Mouse (Mus musculus): ENCODE data around the gene Ckap5. TPM values are rescaled to one million over a fixed set of nuclear protein-coding genes. Genes with fewer than 3 reads are reported as not detected.
"Not testable (repeated sequence)": the region's sequence is repeated elsewhere in the genome, so short reads cannot be mapped to it uniquely, and the experiment has no call there.

Ckap5 gene
- 45.1 and 49.3 TPM in 2 replicates for total RNA-seq (2021)
- long read RNA-seq, full-length matches to known transcripts, result 1 of 7 reads
- long read RNA-seq, partial matches to known transcripts, result 5 of 7 reads
- long read RNA-seq, other reads (novel, unspliced or antisense), result 1 of 7 reads

DNA sequence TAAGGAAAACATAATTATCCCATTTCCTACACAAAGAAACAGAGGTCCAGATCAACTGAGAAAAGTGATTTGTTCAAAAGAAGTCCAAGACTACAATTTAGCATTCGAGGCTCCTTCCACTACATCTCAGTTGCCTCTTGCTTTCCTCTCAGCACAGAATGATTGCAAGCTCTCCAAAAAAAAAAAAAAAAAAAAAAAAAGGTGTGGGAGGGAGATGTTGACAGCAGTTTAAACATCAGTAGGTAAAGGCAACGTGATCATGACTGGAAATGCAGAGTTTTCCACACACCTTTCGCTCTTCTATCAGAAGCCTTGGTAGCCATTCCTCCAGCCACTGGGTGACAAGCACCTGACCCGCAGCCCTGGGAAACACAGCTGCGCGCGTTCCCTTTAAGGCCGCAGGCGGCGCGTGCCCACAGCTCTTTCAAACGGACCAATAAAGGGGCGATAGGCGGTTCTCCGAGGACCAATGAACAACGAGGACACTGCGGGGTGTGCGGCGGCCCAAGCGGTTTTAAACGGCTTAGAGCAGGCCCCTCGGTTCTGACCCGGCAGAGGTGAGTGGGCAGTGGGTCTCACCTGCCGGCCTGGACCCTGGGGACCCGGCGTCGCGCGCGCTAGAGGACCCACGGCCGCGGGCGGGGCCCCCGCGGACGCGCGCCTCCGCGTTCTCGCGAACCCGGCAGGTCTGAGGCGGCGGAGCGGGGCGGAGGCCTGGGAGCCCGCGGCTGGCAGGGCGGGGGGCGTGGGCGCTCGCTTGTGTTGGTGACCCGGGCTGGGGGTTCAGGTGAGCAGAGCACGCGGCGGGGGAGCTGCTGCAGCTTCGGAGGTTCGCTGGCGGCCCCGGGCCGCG is at the start of gene Ckap5:
TSS of gene Ckap5 (plus strand) at position 469 of the 853 bp plus-strand sequence.
- DNase-seq, result peak; percentile 89

DNA sequence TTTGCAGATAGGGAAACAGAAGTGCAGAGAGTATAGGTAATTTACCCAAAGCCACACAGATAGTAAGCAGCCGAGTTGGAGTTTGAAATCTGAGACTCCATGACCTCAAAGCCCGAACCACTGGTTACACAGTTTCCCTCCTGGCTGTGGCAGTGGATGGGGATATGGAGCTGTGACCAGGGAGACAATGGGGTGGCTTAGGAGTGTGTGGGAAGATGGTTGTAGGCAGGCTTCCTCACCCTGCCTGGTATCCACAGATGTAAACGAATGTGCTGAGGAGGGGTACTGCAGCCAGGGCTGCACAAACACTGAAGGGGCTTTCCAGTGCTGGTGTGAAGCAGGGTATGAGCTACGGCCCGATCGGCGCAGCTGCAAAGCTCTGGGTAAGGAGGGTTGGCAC is 49.7 kb upstream of the Ckap5 start:
- DNase-seq, result no peak

DNA sequence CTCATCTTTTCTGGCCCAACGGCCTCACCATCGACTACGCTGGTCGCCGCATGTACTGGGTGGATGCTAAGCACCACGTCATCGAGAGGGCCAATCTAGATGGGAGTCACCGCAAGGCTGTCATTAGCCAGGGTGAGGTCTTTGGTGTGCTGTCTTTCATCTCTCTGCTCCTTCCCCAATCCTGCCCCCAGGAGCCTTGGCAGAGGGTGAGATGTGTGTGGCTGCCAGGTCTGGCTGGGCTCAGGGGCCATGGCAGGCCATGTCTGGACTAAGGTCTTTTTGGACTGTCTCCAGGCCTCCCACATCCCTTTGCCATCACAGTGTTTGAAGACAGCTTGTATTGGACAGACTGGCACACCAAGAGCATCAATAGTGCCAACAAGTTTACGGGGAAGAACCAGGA is 46.2 kb upstream of the Ckap5 start:
- DNase-seq, result no peak

DNA sequence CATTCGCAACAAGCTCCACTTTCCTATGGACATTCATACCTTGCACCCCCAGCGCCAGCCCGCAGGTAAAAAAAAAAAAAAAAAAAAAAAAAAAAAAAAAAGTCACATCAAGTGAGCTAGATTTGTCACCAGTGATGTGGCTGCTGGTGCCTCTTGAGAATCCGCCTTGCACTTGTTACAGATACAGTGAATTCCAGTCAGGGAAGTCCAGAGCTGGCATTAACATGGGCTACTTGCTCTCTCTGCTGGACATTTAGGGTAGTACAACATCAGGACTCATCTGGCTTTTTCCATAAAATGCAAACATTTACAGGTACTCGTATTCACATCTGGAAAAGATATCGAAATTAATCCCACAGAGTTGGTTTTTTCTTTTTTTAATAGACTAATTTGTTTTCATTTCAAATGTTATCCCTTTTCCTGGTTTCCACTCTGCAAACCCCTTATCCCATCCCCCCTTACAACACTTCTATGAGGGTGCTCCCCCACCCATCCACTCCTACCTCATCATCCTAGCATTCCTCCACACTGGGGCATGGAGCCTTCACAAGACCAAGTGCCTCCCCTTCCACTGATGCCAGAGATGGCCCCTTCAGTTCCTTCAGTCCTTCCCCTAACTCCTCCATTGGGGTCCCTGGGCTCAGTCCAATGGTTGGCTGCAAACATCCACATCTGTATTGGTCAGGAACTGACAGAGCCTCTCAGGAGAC is 45.6 kb upstream of the Ckap5 start:
- DNase-seq, result no peak

DNA sequence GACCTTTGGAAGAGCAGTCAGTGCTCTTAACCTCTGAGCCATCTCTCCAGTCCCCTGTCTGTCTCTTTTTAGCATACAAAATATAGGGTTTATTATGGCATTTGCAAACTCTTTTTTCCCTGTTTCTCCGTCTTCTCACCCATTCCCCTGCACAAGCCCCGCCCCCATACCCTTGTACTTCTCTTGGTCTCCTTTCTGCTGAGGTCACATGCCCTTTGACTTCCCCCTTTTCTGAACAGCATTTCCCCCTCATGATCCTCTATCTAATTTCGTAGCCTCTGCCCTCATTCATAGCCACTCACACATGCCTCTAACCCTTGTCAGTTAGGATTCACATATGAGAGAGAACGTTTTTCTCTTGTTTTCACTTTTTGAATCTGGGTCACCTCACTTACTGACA is 41.9 kb upstream of the Ckap5 start:
- no peak for DNase-seq

DNA sequence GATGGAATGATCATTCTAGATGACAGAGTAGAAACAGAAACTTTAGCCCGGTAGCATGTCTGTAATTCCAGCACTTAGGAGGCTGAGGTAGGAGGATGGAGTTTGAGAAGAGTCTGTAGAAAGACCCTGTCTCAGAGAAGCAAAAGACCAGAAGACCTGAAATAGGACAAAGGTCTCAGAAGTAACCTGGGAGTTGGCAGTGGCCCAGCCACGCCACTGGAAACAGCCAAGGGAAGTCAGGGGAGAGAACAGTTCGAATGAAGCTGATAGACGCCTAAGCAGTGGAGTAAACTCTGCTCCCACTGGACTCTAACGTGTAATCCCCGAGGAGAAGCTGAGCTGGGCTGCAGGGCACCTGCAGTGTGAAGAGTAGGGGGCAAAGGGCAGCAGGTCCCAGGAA is 41.3 kb upstream of the Ckap5 start:
- DNase-seq, result no peak

DNA sequence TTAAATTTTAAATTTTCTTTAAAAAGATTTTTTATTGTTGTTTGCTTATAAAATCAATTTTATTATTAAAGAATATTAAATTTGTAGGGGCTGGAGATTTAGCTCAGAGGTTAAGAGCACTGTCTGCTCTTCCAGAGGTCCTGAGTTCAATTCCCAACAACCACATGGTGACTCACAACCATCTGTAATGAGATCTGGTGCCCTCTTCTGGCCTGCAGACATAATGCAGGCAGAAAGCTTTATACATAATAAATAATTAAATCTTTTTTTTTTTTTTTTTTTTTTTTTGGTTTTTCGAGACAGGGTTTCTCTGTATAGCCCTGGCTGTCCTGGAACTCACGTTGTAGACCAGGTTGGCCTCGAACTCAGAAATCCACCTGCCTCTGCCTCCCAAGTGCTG is 39.3 kb upstream of the Ckap5 start:
- DNase-seq, result not testable (repeated sequence)

DNA sequence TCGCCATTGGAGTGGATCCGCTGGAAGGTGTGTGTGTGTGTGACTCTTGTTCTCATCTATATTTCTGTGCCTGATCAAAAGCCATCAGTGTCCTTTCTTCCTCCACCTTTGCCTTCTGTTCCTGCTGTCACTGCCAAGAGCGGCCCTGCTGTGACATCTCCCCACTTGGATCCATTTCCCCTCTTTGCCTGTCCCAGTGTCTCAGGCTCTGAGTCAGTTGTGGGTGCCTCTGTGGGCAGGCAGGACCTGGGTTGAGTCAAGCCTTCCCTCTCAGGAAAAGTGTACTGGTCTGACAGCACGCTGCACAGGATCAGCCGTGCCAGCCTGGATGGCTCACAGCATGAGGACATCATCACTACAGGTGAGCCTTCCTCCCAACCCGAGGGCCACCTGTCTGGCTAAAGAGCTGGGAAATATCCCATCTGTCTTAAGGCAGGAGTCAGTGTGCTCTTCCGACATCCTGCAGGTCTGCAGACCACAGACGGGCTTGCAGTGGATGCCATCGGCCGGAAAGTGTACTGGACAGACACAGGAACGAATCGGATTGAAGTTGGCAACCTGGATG is 34.4 kb upstream of the Ckap5 start:
- DNase-seq, result no peak

DNA sequence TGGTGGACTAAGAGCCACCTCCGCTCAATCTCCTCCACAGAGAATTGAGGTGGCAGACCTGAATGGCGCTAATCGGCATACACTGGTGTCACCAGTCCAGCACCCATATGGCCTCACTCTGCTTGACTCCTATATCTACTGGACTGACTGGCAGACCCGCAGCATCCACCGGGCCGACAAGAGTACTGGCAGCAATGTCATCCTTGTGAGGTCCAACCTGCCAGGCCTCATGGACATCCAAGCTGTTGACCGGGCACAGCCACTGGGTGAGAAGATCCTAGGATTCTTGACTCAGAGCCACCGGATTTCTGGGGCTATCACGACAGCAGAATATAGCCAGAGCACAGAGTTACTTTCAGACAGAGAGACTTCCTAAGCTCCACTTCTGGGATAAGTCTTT is 32.6 kb upstream of the Ckap5 start:
- no peak for DNase-seq

DNA sequence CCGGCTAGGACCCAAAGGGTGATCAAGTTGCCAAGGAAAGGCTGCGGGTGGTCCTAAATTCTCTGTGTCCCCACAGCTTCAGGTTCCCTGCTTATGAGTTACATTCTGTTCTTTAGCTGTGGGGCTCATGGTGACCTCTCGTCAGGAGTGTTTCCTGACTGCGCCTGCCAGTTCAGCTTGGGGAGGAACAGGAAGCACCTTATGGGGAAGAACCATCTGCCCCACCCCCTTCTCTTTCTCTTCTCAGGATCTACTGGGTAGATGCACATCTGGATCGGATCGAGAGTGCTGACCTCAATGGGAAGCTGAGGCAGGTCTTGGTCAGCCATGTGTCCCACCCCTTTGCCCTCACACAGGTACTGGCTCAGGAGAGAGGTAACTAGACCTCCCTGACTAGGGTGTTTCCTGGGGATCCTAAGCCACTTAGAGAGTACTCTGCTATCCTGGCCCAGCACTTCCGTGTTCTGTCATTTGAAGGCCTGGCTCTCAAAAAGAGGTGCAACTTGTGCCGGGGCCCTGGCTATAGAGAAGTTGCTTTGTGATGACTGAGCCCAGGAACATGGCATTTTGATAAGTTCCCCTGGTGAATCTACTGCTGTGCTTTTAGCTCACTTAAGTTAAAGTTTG is 28.4 kb upstream of the Ckap5 start:
- DNase-seq, result no peak

DNA sequence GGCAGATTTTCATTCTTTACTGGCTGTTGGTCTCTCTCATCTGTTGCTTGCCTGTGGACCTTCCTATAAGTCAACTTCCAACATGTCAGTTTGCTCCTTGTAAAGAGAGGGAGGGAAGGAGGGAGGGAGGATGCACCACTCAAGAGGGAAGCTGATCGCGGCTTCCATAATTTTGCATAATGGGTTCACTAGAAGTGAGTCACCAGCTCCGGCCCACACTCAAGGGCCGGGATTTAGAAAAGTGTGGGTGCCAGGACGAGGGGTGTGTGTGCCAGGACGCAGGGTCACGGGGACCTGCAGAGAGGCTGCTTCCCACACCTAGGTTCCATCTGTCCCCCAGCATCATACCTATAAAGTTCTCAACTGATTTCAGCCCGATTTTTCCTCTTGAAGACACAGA is 18.5 kb upstream of the Ckap5 start:
- DNase-seq, result no peak

DNA sequence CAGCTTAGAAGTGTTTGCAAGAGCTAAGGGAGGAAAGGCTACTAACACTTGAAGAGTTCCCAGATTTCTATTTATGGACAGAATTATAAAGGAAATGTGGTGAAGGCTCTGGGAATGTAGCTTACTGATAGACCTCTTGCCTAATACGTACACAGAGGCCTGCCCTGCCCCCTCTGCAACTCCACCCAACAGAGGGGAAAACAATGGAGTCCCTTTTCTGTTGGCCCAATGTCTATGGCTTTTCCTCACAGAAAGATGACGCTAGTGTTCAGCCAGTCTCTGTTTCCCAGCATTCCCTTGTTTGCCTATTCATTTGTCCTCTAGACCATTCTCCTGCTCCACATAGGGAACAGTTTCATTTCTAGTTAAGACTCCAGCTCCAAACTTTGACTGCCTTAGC is 9.4 kb upstream of the Ckap5 start:
- DNase-seq, result no peak

DNA sequence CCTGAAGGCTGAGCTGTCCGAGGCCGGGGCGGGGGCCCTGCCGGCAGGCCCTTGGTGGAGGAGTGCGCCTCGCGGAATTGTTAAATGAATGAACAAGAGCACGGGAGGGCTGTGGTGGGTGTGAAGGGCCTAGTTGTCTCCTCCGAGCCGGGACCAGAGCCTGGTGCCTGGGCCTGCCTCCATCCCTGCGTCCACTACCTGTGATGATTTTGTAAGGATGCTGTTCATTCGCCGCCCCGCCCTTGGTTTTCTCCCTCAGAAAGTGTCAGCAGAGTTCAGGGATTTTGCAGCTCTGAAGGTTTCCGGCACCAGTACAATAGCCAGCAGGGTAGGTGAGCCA is 555 bp downstream of the Ckap5 start:
- DNase-seq, result no peak

DNA sequence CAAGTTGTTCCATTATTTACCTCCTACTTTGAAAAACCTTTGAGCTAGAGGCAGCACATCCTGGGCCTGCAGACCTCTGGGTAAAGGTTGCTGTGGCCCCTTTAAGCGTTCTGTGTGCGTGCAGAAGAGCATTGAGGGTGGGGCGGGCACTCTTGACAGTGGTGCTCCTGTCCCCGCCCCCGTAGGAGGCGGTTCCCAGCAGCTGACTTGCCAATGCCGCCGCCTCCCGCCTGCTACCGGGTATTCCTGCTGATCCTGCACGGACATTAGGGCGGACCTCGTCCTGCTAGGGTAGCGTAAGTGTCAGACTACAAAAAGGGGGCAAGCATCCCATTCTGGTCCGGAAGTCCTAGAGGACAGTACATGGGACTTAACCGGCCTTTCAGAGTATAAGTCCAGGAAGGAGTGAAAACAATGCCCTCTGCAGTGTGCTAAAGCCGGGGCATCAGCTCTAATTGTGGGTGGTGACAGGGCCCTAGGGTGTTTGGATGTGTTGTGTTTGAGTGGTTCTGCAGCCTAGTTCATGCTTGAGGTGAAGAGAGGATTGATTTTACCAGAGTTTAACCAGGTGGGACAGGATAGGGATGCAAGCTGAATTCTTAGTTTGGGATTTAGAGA is 11.1 kb downstream of the Ckap5 start:
- peak; percentile 86 for DNase-seq

DNA sequence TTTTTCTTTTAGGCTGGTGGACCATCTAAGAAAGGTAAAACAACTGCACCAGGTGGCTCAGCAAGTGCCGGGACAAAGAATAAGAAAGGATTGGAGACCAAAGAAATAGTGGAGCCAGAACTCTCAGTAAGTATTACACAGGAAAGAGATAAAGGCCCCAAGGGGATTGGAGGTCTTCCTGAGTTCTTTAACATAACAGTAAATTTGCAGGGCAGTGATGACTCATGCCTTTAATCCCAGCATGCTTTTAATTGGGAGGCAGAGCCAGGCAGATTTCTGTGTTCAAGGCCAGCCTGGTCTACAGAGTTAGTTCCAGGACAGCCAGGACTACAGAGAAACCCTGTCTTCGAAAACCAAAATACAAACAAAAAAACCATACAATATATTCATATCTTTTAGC is 41.6 kb downstream of the Ckap5 start:
- DNase-seq, result no peak

DNA sequence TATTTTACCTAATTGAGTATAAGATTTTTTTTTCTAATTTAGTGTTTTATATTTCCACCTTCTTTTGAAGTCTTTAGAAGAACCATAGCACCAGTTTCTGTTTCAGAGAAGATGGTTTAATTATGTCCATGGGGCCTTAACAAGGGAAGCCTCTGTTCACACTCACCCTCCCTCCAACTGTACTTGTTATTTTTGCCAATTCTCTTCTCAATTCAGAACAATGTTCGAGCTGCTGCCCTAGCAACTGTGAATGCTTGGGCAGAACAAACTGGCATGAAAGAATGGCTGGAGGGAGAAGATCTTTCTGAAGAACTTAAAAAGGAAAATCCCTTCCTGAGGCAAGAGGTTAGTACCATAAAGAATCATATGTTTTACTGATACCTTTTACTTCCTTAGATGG is 54.3 kb downstream of the Ckap5 start:
- DNase-seq, result no peak

DNA sequence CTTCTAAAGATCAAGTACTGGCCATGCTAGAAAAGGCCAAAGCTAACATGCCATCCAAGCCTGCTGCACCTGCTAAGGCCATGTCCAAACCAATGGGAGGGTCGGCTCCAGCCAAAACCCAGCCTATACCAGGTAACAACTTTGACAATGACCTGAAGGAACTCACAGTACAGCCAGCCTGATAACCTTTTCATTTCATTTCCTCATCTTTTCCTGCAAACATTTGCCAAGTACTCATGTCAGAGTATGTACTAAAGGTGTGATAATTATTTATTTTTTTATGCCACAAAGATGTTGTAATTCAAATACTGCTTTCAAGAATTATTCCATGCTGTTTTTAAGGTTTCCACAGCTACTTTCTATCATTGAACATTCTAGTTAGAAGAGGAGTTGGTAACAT is 59.7 kb downstream of the Ckap5 start:
- no peak for DNase-seq

DNA sequence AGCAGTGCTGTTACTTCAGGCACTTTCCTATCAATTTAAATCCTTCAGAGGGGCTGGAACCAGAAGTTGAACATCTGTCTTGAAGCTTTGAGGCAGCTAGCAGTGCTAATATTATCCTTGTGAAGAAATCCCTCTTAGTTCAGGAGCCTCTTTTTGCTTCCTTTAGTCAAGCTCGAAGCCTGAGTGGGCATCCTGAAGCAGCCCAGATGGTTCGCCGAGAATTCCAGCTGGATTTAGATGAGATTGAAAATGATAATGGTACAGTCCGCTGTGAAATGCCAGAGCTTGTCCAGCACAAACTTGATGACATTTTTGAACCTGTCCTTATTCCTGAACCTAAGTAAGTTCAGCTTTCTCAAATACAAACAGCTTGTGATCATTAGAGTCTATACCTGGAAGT is 73.9 kb downstream of the Ckap5 start:
- no peak for DNase-seq

DNA sequence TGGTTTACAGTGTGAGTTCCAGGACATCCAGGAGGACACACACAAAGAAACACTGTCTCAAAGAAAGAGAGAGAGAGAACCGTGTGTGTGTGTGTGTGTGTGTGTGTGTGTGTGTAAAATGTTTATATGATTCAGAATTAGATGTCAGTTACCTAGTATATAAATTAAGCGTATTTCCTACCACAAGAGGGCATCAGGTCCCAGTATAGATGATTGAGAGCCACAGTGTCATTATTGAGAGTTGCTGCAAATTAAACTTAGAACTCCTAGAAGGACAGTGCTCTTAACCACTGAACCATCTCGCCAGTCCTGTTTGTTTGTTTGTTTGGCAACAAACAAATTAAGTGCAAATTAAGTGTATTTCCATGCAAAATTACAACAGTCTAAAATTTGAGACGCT is 75.8 kb downstream of the Ckap5 start:
- DNase-seq, result no peak

DNA sequence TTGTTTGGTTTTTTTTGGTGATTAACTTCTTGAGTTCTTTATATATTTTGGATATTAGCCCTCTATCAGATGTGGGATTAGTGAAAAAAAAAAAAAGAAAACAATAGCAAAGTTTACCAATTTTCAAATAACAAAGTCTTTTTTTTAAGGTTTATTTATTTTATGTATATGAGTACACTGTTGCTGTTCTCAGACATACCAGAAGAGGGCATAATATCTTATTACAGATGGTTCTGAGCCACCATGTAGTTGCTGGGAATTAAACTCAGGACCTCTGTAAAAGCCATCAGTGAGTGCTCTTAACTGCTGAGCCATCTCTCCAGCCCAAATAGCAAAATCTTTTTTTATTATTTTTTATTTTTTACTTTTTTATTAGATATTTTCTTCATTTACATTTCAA is 82.8 kb downstream of the Ckap5 start:
- DNase-seq, result not testable (repeated sequence)

DNA sequence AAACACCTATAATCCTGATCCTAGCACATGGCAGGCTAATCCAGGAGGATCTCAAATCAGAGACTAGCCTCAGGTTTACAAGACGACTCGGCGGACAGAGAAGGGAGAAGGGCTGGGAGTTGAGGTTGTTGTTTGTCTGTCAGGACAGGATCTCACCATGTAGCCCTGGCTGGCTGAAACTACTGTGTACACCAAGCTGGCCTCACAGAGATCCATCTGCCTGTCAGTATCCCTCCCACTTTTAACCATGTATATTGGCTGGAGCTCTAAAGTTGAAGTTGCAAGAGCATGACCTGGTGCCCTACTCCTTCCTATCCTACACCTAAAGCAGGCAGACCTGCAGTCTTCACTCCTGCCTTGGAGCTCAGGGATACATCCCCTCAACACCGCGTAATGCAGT is 95.8 kb downstream of the Ckap5 start:
- DNase-seq, result no peak

DNA sequence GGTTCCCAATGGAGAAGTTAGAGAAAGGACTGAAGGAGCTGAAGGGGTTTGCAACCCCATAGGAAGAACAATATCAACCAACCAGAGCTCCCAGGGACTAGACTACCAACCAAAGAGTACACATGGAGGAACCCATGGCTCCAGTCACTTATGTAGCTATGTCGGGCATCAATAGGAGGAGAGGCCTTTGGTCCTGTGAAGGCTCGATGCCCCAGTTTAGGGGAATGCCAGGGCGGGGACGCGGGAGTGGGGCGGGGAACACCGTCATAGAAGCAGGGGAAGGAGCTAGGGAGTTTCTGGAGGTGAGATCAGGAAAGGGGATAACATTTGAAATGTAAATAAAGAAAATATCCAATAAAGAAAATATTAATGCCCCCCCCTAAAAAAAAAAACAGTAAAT is 96.8 kb downstream of the Ckap5 start:
- not testable (repeated sequence) for DNase-seq

DNA sequence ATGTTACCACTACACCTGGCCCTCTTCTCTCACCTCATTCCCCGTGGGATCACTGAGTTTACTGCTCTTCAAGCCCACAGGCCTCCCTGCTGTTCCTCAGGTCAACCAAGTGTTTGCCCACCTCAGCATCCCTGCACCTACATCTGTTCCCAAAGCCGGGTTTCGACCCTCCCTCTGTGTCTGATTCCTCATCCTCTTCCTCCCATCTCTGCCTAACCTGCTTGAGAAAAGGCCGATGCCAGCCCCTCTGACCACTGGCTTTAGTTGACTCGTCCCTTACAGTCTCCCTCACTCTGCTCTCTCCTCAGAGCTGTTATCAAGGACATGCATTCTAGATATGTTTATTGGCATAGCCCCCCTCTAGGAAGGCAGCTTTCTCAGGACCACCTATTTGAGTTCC is 100.9 kb downstream of the Ckap5 start:
- DNase-seq, result no peak

Measured in adrenal gland, postnatal 25 days (tissue).